Mouse (Mus musculus) kidney, embryonic 16.5 days (tissue): ENCODE results near the gene Defa2. TPM values are rescaled to one million over a fixed set of nuclear protein-coding genes. Genes with fewer than 3 reads are reported as not detected.
"Not testable (repeated sequence)": the region's sequence is repeated elsewhere in the genome, so short reads cannot be mapped to it uniquely, and the experiment has no call there.

Experiments
- ATAC-seq: fragments of 200-750 bp; cut with Nextera tagmentation; 2 replicates; pipeline ENCODE4 v1.8.0; 2017; ENCODE audit warnings: moderate TSS enrichment; ENCODE audit not compliant: low FRiP score, low TSS enrichment
- H3K27ac ChIP-seq: fragments of 300-500 bp; sonication (generic); 2 replicates; pipeline ENCODE4 v1.5.1; 2014; ENCODE audit warnings: low read length
- H3K27me3 ChIP-seq: fragments of 300-500 bp; sonication (generic); 2 replicates; pipeline ENCODE4 v1.6.1; 2014; ENCODE audit warnings: low read length, control low read depth, mixed read lengths; ENCODE audit not compliant: insufficient read depth
- H3K36me3 ChIP-seq: fragments of 300-500 bp; sonication (generic); 2 replicates; pipeline ENCODE4 v1.6.1; 2014; ENCODE audit warnings: low read length, control low read depth, mixed read lengths; ENCODE audit not compliant: insufficient read depth
- H3K4me1 ChIP-seq: fragments of 300-500 bp; sonication (generic); 2 replicates; pipeline ENCODE4 v1.6.1; 2014; ENCODE audit warnings: low read length, control low read depth, mixed read lengths; ENCODE audit not compliant: insufficient read depth
- H3K4me2 ChIP-seq: fragments of 300-500 bp; sonication (generic); replicated peaks from 2 replicates; pipeline ENCODE4 v1.6.1; 2014; ENCODE audit warnings: low read depth, low read length
- H3K4me3 ChIP-seq: fragments of 300-500 bp; sonication (generic); 2 replicates; pipeline ENCODE4 v1.5.1; 2014; ENCODE audit warnings: mild to moderate bottlenecking, low read length
- H3K9ac ChIP-seq: fragments of 300-500 bp; sonication (generic); replicated peaks from 2 replicates; pipeline ENCODE4 v1.6.1; 2014; ENCODE audit warnings: low read length
- H3K9me3 ChIP-seq: fragments of 300-500 bp; sonication (generic); 2 replicates; pipeline ENCODE4 v1.6.1; 2016; ENCODE audit warnings: low read length, control low read depth
- WGBS: fragments of 180-500 bp; shearing (Covaris S2); extraction: QIAGEN DNeasy Blood & Tissue Kit; methylation state at CpG from one replicate; pipeline ENCODE4 v1.1.7; 2014; 5-methylcytosine and 5-hydroxymethylcytosine counted together
- polyA plus RNA-seq: library from polyadenylated mRNA; unstranded; fragments of >200 nt; fragmentation: Nextera tagmentation; extraction: Ambion mirVana; gene quantifications from 2 replicates; pipeline ENCODE4 v1.2.1, GENCODE M21; 2015

Defa2 gene
- not detected in 2 replicates for polyA plus RNA-seq

GRCm38 (mm10) chr8:21378215-21378614 lies at the start of gene Defa2:
Gene Defa2 (plus strand): TSS chr8:21378515.
- H3K27me3 ChIP-seq, H3K9me3 ChIP-seq, H3K36me3 ChIP-seq, ATAC-seq, H3K27ac ChIP-seq, H3K9ac ChIP-seq, H3K4me1 ChIP-seq, H3K4me3 ChIP-seq, H3K4me2 ChIP-seq: not testable (repeated sequence)
- no CpG with 5 or more reads among the region's 2 CpGs for WGBS

GRCm38 (mm10) chr8:21391511-21391910 lies 13.2 kb downstream of the Defa2 start, which contains the start of gene Defa33:
Gene Defa33 (plus strand): TSS chr8:21391811.
- H3K27ac ChIP-seq, H3K4me3 ChIP-seq, ATAC-seq, H3K4me2 ChIP-seq, H3K9me3 ChIP-seq, H3K27me3 ChIP-seq, H3K36me3 ChIP-seq, H3K4me1 ChIP-seq, H3K9ac ChIP-seq: not testable (repeated sequence)
- no CpG with 5 or more reads among the region's 2 CpGs for WGBS

- H3K36me3 ChIP-seq, H3K27me3 ChIP-seq, H3K27ac ChIP-seq, H3K9ac ChIP-seq, H3K4me2 ChIP-seq, H3K4me3 ChIP-seq, H3K9me3 ChIP-seq, ATAC-seq, H3K4me1 ChIP-seq: not testable (repeated sequence)
- WGBS = no CpG with 5 or more reads among the region's 1 CpGs
These were observed 48.8 kb downstream of the Defa2 start, which contains the start of gene Defa36 for GRCm38 (mm10) chr8:21427111-21427510. Gene Defa36 (plus strand): TSS chr8:21427411.

Other genes starting within 250 kb of the Defa2 start
- not detected in 2 replicates for gene Defa30, start 243.9 kb upstream of the Defa2 start, polyA plus RNA-seq
- gene Defa22, start 216.2 kb upstream of the Defa2 start, polyA plus RNA-seq = not detected in 2 replicates
- gene Defa31, start 186.9 kb upstream of the Defa2 start, polyA plus RNA-seq = not detected in 2 replicates
- gene Gm15293, start 177.0 kb upstream of the Defa2 start, polyA plus RNA-seq = not detected in 2 replicates
- not detected in 2 replicates for gene Gm15292, start 128.8 kb upstream of the Defa2 start, polyA plus RNA-seq
- gene Defa27, start 63.0 kb upstream of the Defa2 start, polyA plus RNA-seq = not detected in 2 replicates
- gene Defa29, start 51.5 kb upstream of the Defa2 start, polyA plus RNA-seq = not detected in 2 replicates
- gene Defa33, start 13.3 kb downstream of the Defa2 start, polyA plus RNA-seq = not detected in 2 replicates
- not detected in 2 replicates for gene Defa36, start 48.9 kb downstream of the Defa2 start, polyA plus RNA-seq
- not detected in 2 replicates for gene Gm7849, start 78.0 kb downstream of the Defa2 start, polyA plus RNA-seq
- not detected in 2 replicates for gene Defa20, start 130.7 kb downstream of the Defa2 start, polyA plus RNA-seq
- gene Defa32, start 150.5 kb downstream of the Defa2 start, polyA plus RNA-seq = not detected in 2 replicates
- gene Defa37, start 186.9 kb downstream of the Defa2 start, polyA plus RNA-seq = not detected in 2 replicates
- not detected in 2 replicates for gene Defa28, start 204.5 kb downstream of the Defa2 start, polyA plus RNA-seq
- gene Gm7861, start 216.0 kb downstream of the Defa2 start, polyA plus RNA-seq = not detected in 2 replicates
- gene Defa26, start 239.7 kb downstream of the Defa2 start, polyA plus RNA-seq = not detected in 2 replicates